Mouse (Mus musculus): ENCODE data around the gene Btg4. TPM values are rescaled to one million over a fixed set of nuclear protein-coding genes. Genes with fewer than 3 reads are reported as not detected.
"Not testable (repeated sequence)": the region's sequence is repeated elsewhere in the genome, so short reads cannot be mapped to it uniquely, and the experiment has no call there.

The Btg4 gene
- polyA plus RNA-seq, 1 experiment, result 10.2 TPM

DNA sequence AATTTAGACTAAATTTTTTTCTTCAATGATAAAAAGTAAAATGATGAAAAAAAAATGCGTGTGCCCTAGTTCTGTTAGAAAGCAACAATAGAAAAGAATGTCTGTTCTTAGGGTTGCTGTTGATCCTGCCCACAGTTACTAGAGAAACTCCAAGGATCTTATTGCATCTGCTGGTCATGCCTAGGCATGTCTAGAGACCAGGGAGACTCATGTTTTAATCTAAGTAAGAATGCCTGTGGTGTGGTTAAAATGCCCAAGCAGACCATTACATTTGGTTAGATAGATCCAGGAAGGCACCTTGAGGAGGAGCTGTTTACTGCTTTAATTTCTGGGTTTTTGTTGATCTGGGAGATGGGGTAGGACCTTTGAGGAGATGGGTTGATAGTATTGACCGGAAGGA, 45.0 kb downstream of the Btg4 start:
- no peak overlapping the region; the same call in 1 of the 2 replicates for H3K4me3 ChIP-seq (ENCODE audit: control insufficient read depth, low read depth, low read length)
- no peak overlapping the region for H3K27ac ChIP-seq (ENCODE audit: control insufficient read depth, insufficient read depth, low read depth, low read length)
- no peak for TF ChIP-seq CTCF (IDR thresholded peaks at IDR 0.05; ENCODE audit: control insufficient read depth, insufficient read depth, insufficient replicate concordance, low read depth, low read length)
- no peak for TF ChIP-seq POLR2A (IDR thresholded peaks at IDR 0.05; ENCODE audit: control insufficient read depth, low read depth, low read length)

DNA sequence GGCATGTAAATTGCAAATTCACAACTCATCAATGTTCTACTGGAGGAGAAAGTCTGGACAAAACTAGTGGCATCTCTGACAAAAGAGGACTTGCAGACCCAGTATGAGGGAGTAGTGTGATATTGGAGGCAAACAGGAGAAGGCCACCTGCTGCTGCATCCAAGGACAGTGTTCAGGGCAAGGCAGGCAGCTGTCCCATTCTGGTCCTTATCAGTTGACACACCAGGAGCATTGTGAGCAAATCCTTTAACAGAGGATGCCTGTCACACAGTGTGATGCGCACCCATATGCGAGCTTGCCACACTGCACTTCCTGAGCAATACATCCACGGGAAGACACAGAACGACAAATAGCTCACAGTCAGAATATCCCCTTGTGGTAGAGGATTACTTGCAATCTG, 54.1 kb downstream of the Btg4 start:
- no peak overlapping the region; the same call in 1 of the 2 replicates for H3K4me3 ChIP-seq (ENCODE audit: control insufficient read depth, low read depth, low read length)
- TF ChIP-seq POLR2A (IDR thresholded peaks at IDR 0.05; ENCODE audit: control insufficient read depth, low read depth, low read length) (peak; percentile 59; the same call in 1 of the 2 replicates), CTCF (IDR thresholded peaks at IDR 0.05; ENCODE audit: control insufficient read depth, insufficient read depth, insufficient replicate concordance, low read depth, low read length) (no peak)
- H3K36me3 ChIP-seq (ENCODE audit: control insufficient read depth, insufficient read depth, low read length), result no peaks in the 10 kb centered on the region

More for the DNA sequence above, 45.0 kb downstream of the Btg4 start:
- Histone ChIP-seq H3K4me1 (ENCODE audit: control insufficient read depth, insufficient read depth, low read length) (peaks cover 4% of the 10 kb centered on the region; the same call in 1 of the 2 replicates), H3K36me3 (ENCODE audit: control insufficient read depth, insufficient read depth, low read length) (peaks cover 2% of the 10 kb centered on the region; the same call in 1 of the 2 replicates), H3K27me3 (ENCODE audit: control insufficient read depth, insufficient read depth, low read length) (no peaks in the 10 kb centered on the region)

GRCm38 (mm10) chr9:51136985-51137384, 76.3 kb downstream of the Btg4 start:
- Histone ChIP-seq H3K36me3 (ENCODE audit: control insufficient read depth, insufficient read depth, low read length) (no peaks in the 10 kb centered on the region), H3K4me3 (ENCODE audit: control insufficient read depth, low read depth, low read length) (no peak overlapping the region), H3K27me3 (ENCODE audit: control insufficient read depth, insufficient read depth, low read length) (no peaks in the 10 kb centered on the region), H3K27ac (ENCODE audit: control insufficient read depth, insufficient read depth, low read depth, low read length) (no peak overlapping the region), H3K4me1 (ENCODE audit: control insufficient read depth, insufficient read depth, low read length) (no peaks in the 10 kb centered on the region)
- peak; percentile 49; the same call in 1 of the 2 replicates for TF ChIP-seq CTCF (IDR thresholded peaks at IDR 0.05; ENCODE audit: control insufficient read depth, insufficient read depth, insufficient replicate concordance, low read depth, low read length)
- no peak for TF ChIP-seq POLR2A (IDR thresholded peaks at IDR 0.05; ENCODE audit: control insufficient read depth, low read depth, low read length)

More for the DNA sequence above, 54.1 kb downstream of the Btg4 start:
- Histone ChIP-seq H3K27me3 (ENCODE audit: control insufficient read depth, insufficient read depth, low read length) (no peaks in the 10 kb centered on the region), H3K27ac (ENCODE audit: control insufficient read depth, insufficient read depth, low read depth, low read length) (no peak overlapping the region), H3K4me1 (ENCODE audit: control insufficient read depth, insufficient read depth, low read length) (no peaks in the 10 kb centered on the region)

GRCm38 (mm10) chr9:51137432-51137831, 76.7 kb downstream of the Btg4 start:
- no peaks in the 10 kb centered on the region for H3K27me3 ChIP-seq (ENCODE audit: control insufficient read depth, insufficient read depth, low read length)
- H3K27ac ChIP-seq (ENCODE audit: control insufficient read depth, insufficient read depth, low read depth, low read length), result no peak overlapping the region
- TF ChIP-seq POLR2A (IDR thresholded peaks at IDR 0.05; ENCODE audit: control insufficient read depth, low read depth, low read length), result no peak
- no peak overlapping the region for H3K4me3 ChIP-seq (ENCODE audit: control insufficient read depth, low read depth, low read length)
- no peaks in the 10 kb centered on the region for H3K4me1 ChIP-seq (ENCODE audit: control insufficient read depth, insufficient read depth, low read length)
- H3K36me3 ChIP-seq (ENCODE audit: control insufficient read depth, insufficient read depth, low read length), result no peaks in the 10 kb centered on the region

- H3K4me3 ChIP-seq (ENCODE audit: control insufficient read depth, low read depth, low read length), result no peak overlapping the region
These were observed 77.1 kb downstream of the Btg4 start for GRCm38 (mm10) chr9:51137836-51138235.

DNA sequence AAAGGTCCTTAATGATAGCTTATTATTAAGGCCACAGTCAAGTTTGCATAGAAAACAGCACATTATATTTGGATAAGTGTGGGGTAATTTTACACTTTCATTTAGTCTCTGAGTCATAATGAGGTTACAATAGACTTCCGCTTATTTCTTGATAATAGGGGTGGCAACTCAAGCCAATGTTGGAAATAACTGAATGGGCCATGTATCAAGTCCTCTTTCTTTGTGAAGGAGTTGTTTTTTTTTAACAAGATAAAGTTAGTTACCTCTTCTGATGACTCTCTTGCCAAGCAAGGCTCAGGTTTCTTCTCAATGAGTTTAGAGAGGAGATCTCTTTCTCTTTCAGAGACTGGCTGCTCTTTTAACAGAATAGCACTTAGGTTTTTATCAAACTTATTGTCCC, 77.6 kb downstream of the Btg4 start:
- no peak for TF ChIP-seq POLR2A (IDR thresholded peaks at IDR 0.05; ENCODE audit: control insufficient read depth, low read depth, low read length)
- no peak for TF ChIP-seq CTCF (IDR thresholded peaks at IDR 0.05; ENCODE audit: control insufficient read depth, insufficient read depth, insufficient replicate concordance, low read depth, low read length)

More at GRCm38 (mm10) chr9:51137836-51138235, 77.1 kb downstream of the Btg4 start:
- Histone ChIP-seq H3K27ac (ENCODE audit: control insufficient read depth, insufficient read depth, low read depth, low read length) (no peak overlapping the region), H3K4me1 (ENCODE audit: control insufficient read depth, insufficient read depth, low read length) (no peaks in the 10 kb centered on the region), H3K27me3 (ENCODE audit: control insufficient read depth, insufficient read depth, low read length) (no peaks in the 10 kb centered on the region), H3K36me3 (ENCODE audit: control insufficient read depth, insufficient read depth, low read length) (no peaks in the 10 kb centered on the region)
- no peak for TF ChIP-seq POLR2A (IDR thresholded peaks at IDR 0.05; ENCODE audit: control insufficient read depth, low read depth, low read length)

DNA sequence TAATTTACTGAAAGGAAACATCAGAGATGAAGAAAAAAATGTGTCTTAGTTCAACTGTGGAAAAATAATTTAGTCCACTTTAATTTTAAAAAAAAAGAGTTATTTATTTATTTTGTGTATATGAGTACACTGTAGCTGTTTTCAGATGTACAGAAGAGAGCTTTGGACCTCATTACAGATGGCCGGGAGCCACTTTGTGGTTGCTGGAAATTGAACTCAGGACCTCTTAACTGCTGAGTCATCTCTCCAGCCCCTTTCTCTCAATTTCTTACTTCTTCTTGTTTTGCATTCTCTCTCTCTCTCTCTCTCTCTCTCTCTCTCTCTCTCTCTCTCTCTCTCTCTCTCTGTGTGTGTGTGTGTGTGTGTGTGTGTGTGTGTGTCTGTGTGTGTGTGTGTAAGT, 78.7 kb downstream of the Btg4 start:
- H3K36me3 ChIP-seq (ENCODE audit: control insufficient read depth, insufficient read depth, low read length); H3K4me1 ChIP-seq (ENCODE audit: control insufficient read depth, insufficient read depth, low read length); H3K27me3 ChIP-seq (ENCODE audit: control insufficient read depth, insufficient read depth, low read length); H3K27ac ChIP-seq (ENCODE audit: control insufficient read depth, insufficient read depth, low read depth, low read length); H3K4me3 ChIP-seq (ENCODE audit: control insufficient read depth, low read depth, low read length): not testable (repeated sequence)

More for the DNA sequence above, 77.6 kb downstream of the Btg4 start:
- Histone ChIP-seq H3K4me1 (ENCODE audit: control insufficient read depth, insufficient read depth, low read length) (no peaks in the 10 kb centered on the region), H3K27me3 (ENCODE audit: control insufficient read depth, insufficient read depth, low read length) (no peaks in the 10 kb centered on the region), H3K4me3 (ENCODE audit: control insufficient read depth, low read depth, low read length) (no peak overlapping the region), H3K27ac (ENCODE audit: control insufficient read depth, insufficient read depth, low read depth, low read length) (no peak overlapping the region), H3K36me3 (ENCODE audit: control insufficient read depth, insufficient read depth, low read length) (no peaks in the 10 kb centered on the region)

DNA sequence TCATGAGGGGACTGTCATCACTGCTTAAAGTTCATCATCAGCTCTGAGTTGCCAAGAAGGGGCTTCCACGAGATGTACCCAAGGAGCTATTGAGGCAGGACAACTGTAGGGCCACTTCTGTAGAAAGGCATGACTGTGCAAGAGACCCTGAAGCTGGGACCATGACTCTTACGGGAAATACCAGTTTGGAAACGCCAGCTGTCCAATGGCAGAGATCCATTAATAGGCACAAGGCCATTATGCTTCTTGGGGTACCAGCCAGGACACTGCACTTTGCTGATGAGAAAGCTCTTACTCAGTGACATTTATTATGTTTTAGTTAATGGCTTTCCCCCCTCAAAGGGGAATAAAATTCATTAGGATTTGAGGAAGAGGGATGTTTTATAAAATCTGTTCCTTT, 80.0 kb downstream of the Btg4 start:
- Histone ChIP-seq H3K27me3 (ENCODE audit: control insufficient read depth, insufficient read depth, low read length) (no peaks in the 10 kb centered on the region), H3K27ac (ENCODE audit: control insufficient read depth, insufficient read depth, low read depth, low read length) (no peak overlapping the region), H3K4me3 (ENCODE audit: control insufficient read depth, low read depth, low read length) (no peak overlapping the region), H3K36me3 (ENCODE audit: control insufficient read depth, insufficient read depth, low read length) (no peaks in the 10 kb centered on the region), H3K4me1 (ENCODE audit: control insufficient read depth, insufficient read depth, low read length) (no peaks in the 10 kb centered on the region)
- TF ChIP-seq CTCF (IDR thresholded peaks at IDR 0.05; ENCODE audit: control insufficient read depth, insufficient read depth, insufficient replicate concordance, low read depth, low read length) (no peak), POLR2A (IDR thresholded peaks at IDR 0.05; ENCODE audit: control insufficient read depth, low read depth, low read length) (no peak)

Measured in testis, adult 2 months (tissue).